Mouse (Mus musculus): ENCODE results near the gene Vdac1. TPM values are rescaled to one million over a fixed set of nuclear protein-coding genes. Genes with fewer than 3 reads are reported as not detected.

Vdac1 gene
- polyA plus RNA-seq, 1 experiment: 251 TPM

GRCm38 (mm10) chr11:52369252-52370134, 8.8 kb downstream of the Vdac1 start:
- peaks cover 5% of the 10 kb centered on the region; the same call in 1 of the 2 replicates for H3K4me1 ChIP-seq (ENCODE audit: control insufficient read depth, insufficient read depth, low read length)
- H3K4me3 ChIP-seq (ENCODE audit: insufficient read depth, low read length): no peak overlapping the region
- H3K27ac ChIP-seq (ENCODE audit: insufficient read depth, low read length): no peak overlapping the region
- TF ChIP-seq POLR2A (IDR thresholded peaks at IDR 0.05; ENCODE audit: low read depth, low read length) (no peak), CTCF (IDR thresholded peaks at IDR 0.05; ENCODE audit: borderline replicate concordance, insufficient read depth, low read length) (no peak)

DNA sequence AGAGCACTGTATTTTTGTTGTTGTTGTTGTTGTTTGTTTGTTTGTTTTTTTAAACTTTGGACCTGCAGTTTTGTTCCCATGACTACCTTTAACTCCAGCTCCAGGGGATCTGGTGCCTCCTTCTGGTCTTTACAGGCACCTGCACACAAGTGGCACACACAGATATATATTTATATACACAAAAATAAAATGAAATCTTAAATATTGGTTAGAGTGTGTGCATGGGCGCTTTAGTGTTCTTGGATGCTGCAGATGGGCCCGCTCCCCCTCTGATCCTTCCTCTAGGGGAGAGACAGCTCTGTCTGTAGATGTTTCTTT, 9.4 kb downstream of the Vdac1 start:
- no peak for TF ChIP-seq CTCF (IDR thresholded peaks at IDR 0.05; ENCODE audit: borderline replicate concordance, insufficient read depth, low read length)
- H3K4me3 ChIP-seq (ENCODE audit: insufficient read depth, low read length): no peak overlapping the region
- peaks cover 5% of the 10 kb centered on the region; the same call in 1 of the 2 replicates for H3K4me1 ChIP-seq (ENCODE audit: control insufficient read depth, insufficient read depth, low read length)
- H3K27ac ChIP-seq (ENCODE audit: insufficient read depth, low read length): no peak overlapping the region

- TF ChIP-seq POLR2A (IDR thresholded peaks at IDR 0.05; ENCODE audit: low read depth, low read length) (no peak), CTCF (IDR thresholded peaks at IDR 0.05; ENCODE audit: borderline replicate concordance, insufficient read depth, low read length) (no peak)
- H3K27ac ChIP-seq (ENCODE audit: insufficient read depth, low read length): no peak overlapping the region
- peaks cover 5% of the 10 kb centered on the region; the same call in 1 of the 2 replicates for H3K4me1 ChIP-seq (ENCODE audit: control insufficient read depth, insufficient read depth, low read length)
Observed at GRCm38 (mm10) chr11:52370538-52370937, 9.9 kb downstream of the Vdac1 start.

GRCm38 (mm10) chr11:52373841-52374240, 13.2 kb downstream of the Vdac1 start:
- Histone ChIP-seq H3K27ac (ENCODE audit: insufficient read depth, low read length) (no peak overlapping the region), H3K4me3 (ENCODE audit: insufficient read depth, low read length) (no peak overlapping the region), H3K4me1 (ENCODE audit: control insufficient read depth, insufficient read depth, low read length) (peaks cover 3% of the 10 kb centered on the region; the same call in 1 of the 2 replicates)
- no peak for TF ChIP-seq POLR2A (IDR thresholded peaks at IDR 0.05; ENCODE audit: low read depth, low read length)
- no peak for TF ChIP-seq CTCF (IDR thresholded peaks at IDR 0.05; ENCODE audit: borderline replicate concordance, insufficient read depth, low read length)

More at GRCm38 (mm10) chr11:52370538-52370937, 9.9 kb downstream of the Vdac1 start:
- H3K4me3 ChIP-seq (ENCODE audit: insufficient read depth, low read length): no peak overlapping the region

GRCm38 (mm10) chr11:52374340-52374739, 13.7 kb downstream of the Vdac1 start:
- no peak overlapping the region for H3K4me3 ChIP-seq (ENCODE audit: insufficient read depth, low read length)
- no peak overlapping the region for H3K27ac ChIP-seq (ENCODE audit: insufficient read depth, low read length)
- peaks cover 3% of the 10 kb centered on the region; the same call in 1 of the 2 replicates for H3K4me1 ChIP-seq (ENCODE audit: control insufficient read depth, insufficient read depth, low read length)
- TF ChIP-seq CTCF (IDR thresholded peaks at IDR 0.05; ENCODE audit: borderline replicate concordance, insufficient read depth, low read length) (peak; percentile 82), POLR2A (IDR thresholded peaks at IDR 0.05; ENCODE audit: low read depth, low read length) (no peak)

GRCm38 (mm10) chr11:52377579-52377978, 16.9 kb downstream of the Vdac1 start:
- Histone ChIP-seq H3K4me1 (ENCODE audit: control insufficient read depth, insufficient read depth, low read length) (no peaks in the 10 kb centered on the region), H3K4me3 (ENCODE audit: insufficient read depth, low read length) (no peak overlapping the region), H3K27ac (ENCODE audit: insufficient read depth, low read length) (no peak overlapping the region)
- TF ChIP-seq CTCF (IDR thresholded peaks at IDR 0.05; ENCODE audit: borderline replicate concordance, insufficient read depth, low read length) (no peak), POLR2A (IDR thresholded peaks at IDR 0.05; ENCODE audit: low read depth, low read length) (no peak)

DNA sequence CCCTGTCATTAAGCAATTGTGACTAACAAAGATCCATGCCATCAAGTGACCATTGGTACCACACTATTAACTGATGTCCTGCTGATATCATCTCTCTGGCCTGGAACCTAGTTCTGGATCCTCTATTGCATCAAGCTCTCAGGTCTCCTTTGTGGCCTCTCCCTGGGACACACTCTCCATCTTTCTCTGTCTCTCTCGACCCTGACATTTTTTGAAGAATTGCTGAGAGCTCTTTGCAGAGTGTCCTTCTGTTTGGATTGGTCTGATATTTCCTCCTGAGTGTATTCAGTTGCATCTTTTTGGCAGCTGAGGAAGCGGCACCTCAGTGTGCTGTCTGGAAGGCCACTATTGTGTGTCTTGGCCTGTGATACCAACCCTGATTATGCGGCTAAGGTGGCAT, 18.6 kb downstream of the Vdac1 start:
- H3K27ac ChIP-seq (ENCODE audit: insufficient read depth, low read length): no peak overlapping the region
- TF ChIP-seq CTCF (IDR thresholded peaks at IDR 0.05; ENCODE audit: borderline replicate concordance, insufficient read depth, low read length) (no peak), POLR2A (IDR thresholded peaks at IDR 0.05; ENCODE audit: low read depth, low read length) (no peak)
- H3K4me3 ChIP-seq (ENCODE audit: insufficient read depth, low read length): no peak overlapping the region

GRCm38 (mm10) chr11:52383741-52384140, 23.1 kb downstream of the Vdac1 start:
- Histone ChIP-seq H3K4me1 (ENCODE audit: control insufficient read depth, insufficient read depth, low read length) (no peaks in the 10 kb centered on the region), H3K27ac (ENCODE audit: insufficient read depth, low read length) (no peak overlapping the region), H3K4me3 (ENCODE audit: insufficient read depth, low read length) (no peak overlapping the region)
- TF ChIP-seq POLR2A (IDR thresholded peaks at IDR 0.05; ENCODE audit: low read depth, low read length): no peak

More for the DNA sequence above, 18.6 kb downstream of the Vdac1 start:
- H3K4me1 ChIP-seq (ENCODE audit: control insufficient read depth, insufficient read depth, low read length): no peaks in the 10 kb centered on the region

DNA sequence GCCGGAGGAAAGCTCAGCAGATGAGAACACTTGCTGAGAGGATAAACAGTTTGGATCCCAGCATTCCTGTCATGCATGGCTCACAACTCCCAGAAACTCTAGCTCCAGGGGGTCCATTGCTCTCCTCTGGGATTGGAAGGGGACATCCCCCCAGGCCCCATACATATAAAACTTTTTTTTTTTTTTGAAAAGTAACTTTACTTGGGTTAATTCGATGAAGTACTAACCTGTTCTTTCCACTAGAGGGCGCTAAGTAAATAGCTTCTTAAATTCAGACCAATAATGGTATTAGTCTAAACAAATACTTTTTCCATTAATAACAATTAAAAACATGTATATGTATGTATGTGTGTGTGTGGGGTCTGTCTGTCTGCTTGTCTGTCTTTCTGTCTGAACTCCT, 24.0 kb downstream of the Vdac1 start:
- Histone ChIP-seq H3K4me3 (ENCODE audit: insufficient read depth, low read length) (no peak overlapping the region), H3K4me1 (ENCODE audit: control insufficient read depth, insufficient read depth, low read length) (no peaks in the 10 kb centered on the region), H3K27ac (ENCODE audit: insufficient read depth, low read length) (no peak overlapping the region)
- TF ChIP-seq POLR2A (IDR thresholded peaks at IDR 0.05; ENCODE audit: low read depth, low read length) (no peak), CTCF (IDR thresholded peaks at IDR 0.05; ENCODE audit: borderline replicate concordance, insufficient read depth, low read length) (no peak)

DNA sequence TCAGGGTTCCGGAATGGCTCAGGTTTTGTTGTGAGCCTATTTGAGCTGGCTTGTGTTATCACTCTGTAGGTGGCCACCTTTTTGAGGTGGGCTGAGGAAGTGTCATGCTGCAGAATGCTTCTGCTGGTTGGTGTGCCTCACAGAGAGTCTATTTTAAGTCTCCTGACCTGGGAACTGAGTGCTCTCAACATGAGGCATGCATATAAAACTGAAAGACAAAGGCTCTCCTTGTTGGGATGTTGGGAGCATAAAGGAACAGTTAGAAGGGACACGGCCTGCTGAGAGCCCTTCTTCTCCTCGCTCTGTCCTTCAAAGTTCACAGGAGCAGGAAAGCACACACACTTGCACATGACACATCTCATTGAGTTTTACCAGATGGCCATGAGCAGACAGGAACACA, 26.2 kb downstream of the Vdac1 start:
- Histone ChIP-seq H3K4me1 (ENCODE audit: control insufficient read depth, insufficient read depth, low read length) (no peaks in the 10 kb centered on the region), H3K27ac (ENCODE audit: insufficient read depth, low read length) (no peak overlapping the region)
- TF ChIP-seq CTCF (IDR thresholded peaks at IDR 0.05; ENCODE audit: borderline replicate concordance, insufficient read depth, low read length) (no peak), POLR2A (IDR thresholded peaks at IDR 0.05; ENCODE audit: low read depth, low read length) (no peak)

More for the DNA sequence above, 26.2 kb downstream of the Vdac1 start:
- H3K4me3 ChIP-seq (ENCODE audit: insufficient read depth, low read length): no peak overlapping the region

All from embryonic fibroblast, embryonic 13.5 days (primary cell).